Mouse (Mus musculus) B cell, adult 67 days (primary cell): ENCODE data around the gene Pank3. TPM values are rescaled to one million over a fixed set of nuclear protein-coding genes. Genes with fewer than 3 reads are reported as not detected.

Experiments used
- total RNA-seq, 2 experiments: library from RNA; stranded (reverse); gene quantifications; 4 replicates each; pipeline ENCODE4 v1.2.4; 2023

Gene Pank3
- total RNA-seq = 10 to 100 TPM; 27.0 to 28.0 TPM

GRCm38 (mm10) chr11:35769188-35769745 lies at the start of gene Pank3:
TSS of gene Pank3 (plus strand) at chr11:35769484.

GRCm38 (mm10) chr11:35798874-35799273 lies 29.6 kb downstream of the Pank3 start, which contains the start of gene Fbll1:
TSS of gene Fbll1 (minus strand) at chr11:35798884.

DNA sequence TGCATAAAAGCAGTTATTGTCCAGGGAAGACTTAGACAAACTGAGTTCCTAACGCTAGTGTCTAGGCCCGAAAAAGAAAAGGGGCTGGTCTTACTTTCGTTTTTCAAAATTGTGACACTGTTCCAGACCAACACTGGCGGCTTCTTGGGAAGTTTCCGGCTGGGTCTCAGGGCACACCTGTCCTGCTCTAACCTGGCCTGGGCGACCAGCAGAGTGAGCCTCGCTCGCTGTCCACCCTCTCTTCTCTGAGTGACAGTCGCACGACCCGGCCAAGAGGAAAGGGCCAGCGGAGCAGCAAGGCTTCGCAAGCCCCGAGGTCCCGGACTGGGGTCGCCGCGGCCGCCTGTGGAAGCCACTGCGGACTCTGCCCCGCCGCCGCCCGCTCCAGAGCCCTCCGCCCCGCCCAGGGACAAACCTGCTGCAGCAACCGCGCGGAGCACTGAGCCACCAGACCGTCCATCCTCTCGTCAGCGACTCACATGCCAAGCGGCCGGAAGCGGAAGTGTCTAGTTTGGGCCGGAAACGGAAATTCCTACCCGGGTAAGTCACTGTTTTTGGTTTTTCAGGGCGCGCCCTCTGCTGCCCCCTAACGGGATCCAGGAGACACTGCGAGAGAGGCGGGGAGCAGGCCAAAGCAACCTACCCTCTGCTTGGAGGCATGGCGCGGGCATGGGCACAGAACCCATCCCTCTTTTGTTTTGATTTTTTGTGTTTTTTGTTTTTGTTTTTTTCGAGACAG lies 64.9 kb downstream of the Pank3 start, which contains the start of gene Rars:
Gene Rars (minus strand): TSS at position 485 of the 739 bp plus-strand sequence.

Other genes with a start within 250 kb of the Pank3 start
- not detected for gene Fbll1, start 29.4 kb downstream of the Pank3 start, total RNA-seq
- 10 to 100 TPM; 75.7 to 75.8 TPM for gene Rars, start 65.0 kb downstream of the Pank3 start, total RNA-seq
- under 1 TPM; 0.26 to 0.27 TPM for gene Wwc1, start 211.0 kb downstream of the Pank3 start, total RNA-seq